Mouse (Mus musculus) lung, postnatal 4 days (tissue): ENCODE data around the gene Gm28919.
"Not testable (repeated sequence)": the region's sequence is repeated elsewhere in the genome, so short reads cannot be mapped to it uniquely, and the experiment has no call there.

ENCODE experiments used
- DNase-seq, 2 experiments: peaks; one replicate each; pipeline ENCODE4 v3.0.0; 2021

The Gm28919 gene

DNA sequence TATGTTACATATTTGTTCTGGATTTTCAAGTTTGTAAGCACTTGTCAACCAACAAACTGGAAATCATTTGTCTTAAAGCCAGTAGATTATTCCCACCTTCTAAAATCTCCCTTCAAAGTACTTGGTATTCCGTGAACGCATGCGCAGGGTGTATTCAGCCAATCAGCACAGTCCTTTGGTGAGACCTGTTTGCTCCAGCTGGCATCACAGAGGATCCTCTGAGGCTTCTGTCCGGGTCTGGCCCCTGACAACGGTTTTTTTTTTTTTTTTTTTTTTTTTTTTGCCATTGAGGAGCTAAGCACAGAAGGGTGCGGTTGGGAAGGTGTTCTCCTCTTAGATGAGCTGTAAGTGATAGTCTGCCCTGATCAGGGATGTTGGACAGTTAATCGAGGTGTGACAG is at the start of gene Gm28919:
Gene Gm28919, plus strand, starts transcription at position 301 of the 400 bp plus-strand sequence.
- not testable (repeated sequence) for DNase-seq
